Mouse (Mus musculus) retina, postnatal 1 day (tissue): Measurements from ENCODE around the gene Mtfr1l.

Source experiments
- DNase-seq: peaks from one replicate; pipeline ENCODE4 v3.0.0-alpha.2; 2012

The Mtfr1l gene

GRCm38 (mm10) chr4:134557626-134558249 lies 22.6 kb upstream of the Mtfr1l start:
- no peak for DNase-seq

GRCm38 (mm10) chr4:134555956-134556580 lies 20.9 kb upstream of the Mtfr1l start:
- DNase-seq = peak; percentile 68

- DNase-seq = no peak
Observed at GRCm38 (mm10) chr4:134553631-134554030, 18.4 kb upstream of the Mtfr1l start.

- peak; percentile 72 for DNase-seq
Observed at GRCm38 (mm10) chr4:134551494-134552316, 16.5 kb upstream of the Mtfr1l start, which contains the start of gene Selenon. Selenon (minus strand) TSS chr4:134552166.

GRCm38 (mm10) chr4:134549899-134550298 lies 14.7 kb upstream of the Mtfr1l start:
- no peak for DNase-seq

GRCm38 (mm10) chr4:134548169-134548938 lies 13.2 kb upstream of the Mtfr1l start:
- DNase-seq = no peak

GRCm38 (mm10) chr4:134546814-134547705 lies 11.9 kb upstream of the Mtfr1l start:
- no peak for DNase-seq

- peak; percentile 89 for DNase-seq
Observed at GRCm38 (mm10) chr4:134543261-134543660, 8.1 kb upstream of the Mtfr1l start.

- no peak for DNase-seq
Observed at GRCm38 (mm10) chr4:134542726-134543125, 7.5 kb upstream of the Mtfr1l start.

GRCm38 (mm10) chr4:134538997-134539580 lies 3.9 kb upstream of the Mtfr1l start:
- DNase-seq = peak; percentile 50

GRCm38 (mm10) chr4:134535787-134536151 lies 582 bp upstream of the Mtfr1l start:
- DNase-seq = peak; percentile 34

GRCm38 (mm10) chr4:134534124-134534886 lies 882 bp downstream of the Mtfr1l start:
- peak; percentile 62 for DNase-seq

- DNase-seq = no peak
Observed at GRCm38 (mm10) chr4:134533421-134533820, 1.8 kb downstream of the Mtfr1l start.

- DNase-seq = no peak
Observed at GRCm38 (mm10) chr4:134532928-134533327, 2.3 kb downstream of the Mtfr1l start.

GRCm38 (mm10) chr4:134526220-134526619 lies 9.0 kb downstream of the Mtfr1l start:
- DNase-seq = no peak

- peak; percentile 25 for DNase-seq
Observed at GRCm38 (mm10) chr4:134525806-134526205, 9.4 kb downstream of the Mtfr1l start.

GRCm38 (mm10) chr4:134523447-134523846 lies 11.7 kb downstream of the Mtfr1l start:
- DNase-seq = no peak

GRCm38 (mm10) chr4:134519281-134519680 lies 15.9 kb downstream of the Mtfr1l start:
- DNase-seq = no peak

- no peak for DNase-seq
Observed at GRCm38 (mm10) chr4:134518541-134518940, 16.6 kb downstream of the Mtfr1l start.

GRCm38 (mm10) chr4:134517719-134518118 lies 17.5 kb downstream of the Mtfr1l start:
- DNase-seq = no peak

GRCm38 (mm10) chr4:134516981-134517380 lies 18.2 kb downstream of the Mtfr1l start:
- DNase-seq = no peak
